Mouse (Mus musculus) olfactory bulb, adult 2 months (tissue): ENCODE measurements around the gene Ube4a.

Experiments used
- CTCF ChIP-seq: fragments of 200-500 bp; IDR thresholded peaks from 2 replicates; pipeline ENCODE4 v1.5.1; 2012; ENCODE audit warnings: low read depth, mild to moderate bottlenecking, low read length, moderate library complexity; ENCODE audit not compliant: insufficient read depth
- POLR2A ChIP-seq: fragments of 200-500 bp; IDR thresholded peaks from 2 replicates; pipeline ENCODE4 v1.6.1; 2012; ENCODE audit warnings: mild to moderate bottlenecking, low read depth, low read length, moderate library complexity; ENCODE audit not compliant: insufficient read depth

DNA sequence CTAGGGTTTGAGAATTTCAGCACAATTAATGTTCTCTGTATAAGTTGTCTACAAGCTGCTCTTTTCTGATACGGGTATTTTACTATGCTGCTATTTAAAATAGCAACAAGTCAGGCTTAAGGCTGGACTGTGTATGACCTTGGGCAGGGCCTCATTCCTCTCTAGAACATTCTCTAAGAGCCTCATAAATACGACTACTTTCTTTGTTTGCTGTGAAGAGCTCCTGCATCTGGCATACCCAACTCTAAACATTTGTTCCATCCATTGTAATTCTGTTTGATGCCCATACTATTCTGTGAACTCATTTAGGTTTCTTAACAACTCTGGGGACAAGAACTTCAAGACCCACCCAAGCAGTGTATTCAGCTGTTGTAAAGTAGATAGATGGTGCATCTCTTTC lies 17.6 kb upstream of the Ube4a start:
- TF ChIP-seq POLR2A (no peak), CTCF (no peak)
